Mouse (Mus musculus) forebrain, embryonic 13.5 days (tissue): Measurements from ENCODE around the gene Acrbp. TPM values are rescaled to one million over a fixed set of nuclear protein-coding genes. Genes with fewer than 3 reads are reported as not detected.

Experiments
- ATAC-seq: fragments of 200-750 bp; cut with Nextera tagmentation; 2 replicates; pipeline ENCODE4 v1.8.0; 2017
- H3K27ac ChIP-seq: fragments of 300-500 bp; sonication (generic); 2 replicates; pipeline ENCODE4 v1.5.1; 2015; ENCODE audit warnings: inconsistent platforms, mild to moderate bottlenecking, moderate library complexity
- H3K27me3 ChIP-seq: fragments of 300-500 bp; sonication (generic); 2 replicates; pipeline ENCODE4 v1.6.1; 2015; ENCODE audit warnings: mild to moderate bottlenecking, inconsistent platforms
- H3K36me3 ChIP-seq: fragments of 300-500 bp; sonication (generic); 2 replicates; pipeline ENCODE4 v1.6.1; 2015; ENCODE audit warnings: mild to moderate bottlenecking, inconsistent platforms; ENCODE audit not compliant: poor library complexity, severe bottlenecking
- H3K4me1 ChIP-seq: fragments of 300-500 bp; sonication (generic); 2 replicates; pipeline ENCODE4 v1.6.1; 2015; ENCODE audit warnings: inconsistent platforms
- H3K4me2 ChIP-seq: fragments of 300-500 bp; sonication (generic); 2 replicates; pipeline ENCODE4 v1.6.1; 2015; ENCODE audit warnings: inconsistent platforms, mild to moderate bottlenecking, moderate library complexity
- H3K4me3 ChIP-seq: fragments of 300-500 bp; sonication (generic); 2 replicates; pipeline ENCODE4 v1.5.1; 2015; ENCODE audit warnings: mild to moderate bottlenecking, inconsistent platforms
- H3K9ac ChIP-seq: fragments of 300-500 bp; sonication (generic); 2 replicates; pipeline ENCODE4 v1.6.1; 2015; ENCODE audit warnings: mild to moderate bottlenecking, inconsistent platforms
- H3K9me3 ChIP-seq: fragments of 300-500 bp; sonication (generic); replicated peaks from 2 replicates; pipeline ENCODE4 v1.6.1; 2016; ENCODE audit warnings: inconsistent platforms
- WGBS: fragments of 180-500 bp; shearing (Covaris S2); methylation state at CpG from one replicate; pipeline ENCODE4 v1.1.7; 2015; 5-methylcytosine and 5-hydroxymethylcytosine counted together
- polyA plus RNA-seq: library from polyadenylated mRNA; unstranded; fragments of >200 nt; fragmentation: Nextera tagmentation; extraction: Ambion mirVana; gene quantifications from 2 replicates; pipeline ENCODE4 v1.2.1, GENCODE M21; 2015

Acrbp gene
- polyA plus RNA-seq, 1 experiment from 2014 or later = 19.1 TPM

DNA sequence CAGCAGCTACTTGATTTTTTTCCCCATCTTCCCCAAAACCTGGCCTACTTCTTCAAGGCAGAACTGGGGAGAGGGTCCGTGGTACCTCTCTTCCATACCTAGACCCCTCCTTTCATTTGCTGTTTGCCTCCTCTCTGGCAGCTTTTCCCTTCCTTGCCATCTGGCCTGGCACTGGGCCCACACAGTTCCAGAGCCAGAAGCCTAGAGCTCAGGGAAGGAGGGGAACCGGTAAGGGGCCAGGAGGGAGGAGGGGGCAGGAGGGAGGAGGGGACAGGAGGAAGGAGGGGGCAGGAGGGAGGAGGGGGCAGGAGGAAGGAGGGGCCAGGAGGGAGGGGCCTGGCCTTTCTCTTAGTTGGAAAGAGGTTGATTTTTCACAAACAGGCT is 22.4 kb downstream of the Acrbp start:
- WGBS = 13% methylated on average over 2 of the region's 2 CpGs
- H3K9me3 ChIP-seq = no peaks in the 10 kb centered on the region
- peaks cover 19% of the 10 kb centered on the region for H3K4me1 ChIP-seq
- H3K9ac ChIP-seq = no peak overlapping the region; the same call in 1 of the 2 replicates
- H3K4me3 ChIP-seq = no peak overlapping the region
- H3K27ac ChIP-seq = peak overlapping the region; percentile 96
- H3K36me3 ChIP-seq = no peaks in the 10 kb centered on the region
- peak overlapping the region; percentile 35 for H3K4me2 ChIP-seq
- no peaks in the 10 kb centered on the region for H3K27me3 ChIP-seq
- ATAC-seq = peak; percentile 90

DNA sequence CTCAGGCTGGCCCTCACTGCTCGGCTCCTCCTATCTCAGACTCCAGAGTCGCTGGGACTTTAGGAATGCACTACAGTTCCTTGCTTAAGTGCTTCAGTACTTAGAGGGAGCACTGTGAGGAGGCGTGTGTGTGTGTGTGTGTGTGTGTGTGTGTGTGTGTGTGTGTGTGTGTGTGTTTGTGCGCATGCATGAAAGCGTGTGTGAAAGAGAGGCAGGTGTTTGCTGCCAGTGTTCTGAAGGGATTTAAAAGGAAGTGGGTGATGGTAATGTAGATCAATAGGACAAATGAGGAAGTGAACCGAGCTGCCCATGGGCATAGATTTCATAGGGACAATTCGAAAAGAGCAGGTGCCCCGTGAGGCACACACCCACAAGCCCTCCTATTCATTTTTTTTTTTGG is 24.3 kb downstream of the Acrbp start:
- Histone ChIP-seq H3K4me1 (peaks cover 19% of the 10 kb centered on the region), H3K9ac (no peak overlapping the region), H3K9me3 (no peaks in the 10 kb centered on the region), H3K36me3 (no peaks in the 10 kb centered on the region), H3K4me3 (no peak overlapping the region), H3K4me2 (no peak overlapping the region), H3K27me3 (no peaks in the 10 kb centered on the region), H3K27ac (no peak overlapping the region)
- no peak for ATAC-seq
- WGBS = 71% methylated on average over 8 of the region's 8 CpGs

DNA sequence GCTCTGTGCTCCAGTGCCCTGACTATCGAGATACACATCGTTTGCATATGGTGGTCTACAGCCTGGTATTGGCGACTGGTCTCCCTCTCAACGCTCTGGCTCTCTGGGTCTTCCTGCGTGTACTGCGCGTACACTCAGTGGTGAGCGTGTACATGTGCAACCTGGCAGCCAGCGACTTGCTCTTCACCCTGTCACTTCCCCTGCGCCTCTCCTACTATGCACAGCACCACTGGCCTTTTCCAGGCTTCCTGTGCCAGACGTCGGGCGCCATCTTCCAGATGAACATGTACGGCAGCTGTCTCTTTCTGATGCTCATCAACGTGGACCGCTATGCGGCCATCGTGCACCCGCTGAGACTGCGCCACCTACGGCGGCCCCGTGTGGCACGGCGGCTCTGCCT is 31.9 kb downstream of the Acrbp start:
- Histone ChIP-seq H3K4me2 (peak overlapping the region; percentile 69), H3K9ac (peak overlapping the region; percentile 67), H3K9me3 (no peaks in the 10 kb centered on the region), H3K4me1 (peaks cover 10% of the 10 kb centered on the region), H3K36me3 (no peaks in the 10 kb centered on the region), H3K27ac (peak overlapping the region; percentile 90), H3K4me3 (peak overlapping the region; percentile 42), H3K27me3 (0 out of 2 replicates have a peak, but pooled peaks cover 9% of the 10 kb centered on the region)
- WGBS = 24% methylated on average over 25 of the region's 25 CpGs
- peak; percentile 55 for ATAC-seq

DNA sequence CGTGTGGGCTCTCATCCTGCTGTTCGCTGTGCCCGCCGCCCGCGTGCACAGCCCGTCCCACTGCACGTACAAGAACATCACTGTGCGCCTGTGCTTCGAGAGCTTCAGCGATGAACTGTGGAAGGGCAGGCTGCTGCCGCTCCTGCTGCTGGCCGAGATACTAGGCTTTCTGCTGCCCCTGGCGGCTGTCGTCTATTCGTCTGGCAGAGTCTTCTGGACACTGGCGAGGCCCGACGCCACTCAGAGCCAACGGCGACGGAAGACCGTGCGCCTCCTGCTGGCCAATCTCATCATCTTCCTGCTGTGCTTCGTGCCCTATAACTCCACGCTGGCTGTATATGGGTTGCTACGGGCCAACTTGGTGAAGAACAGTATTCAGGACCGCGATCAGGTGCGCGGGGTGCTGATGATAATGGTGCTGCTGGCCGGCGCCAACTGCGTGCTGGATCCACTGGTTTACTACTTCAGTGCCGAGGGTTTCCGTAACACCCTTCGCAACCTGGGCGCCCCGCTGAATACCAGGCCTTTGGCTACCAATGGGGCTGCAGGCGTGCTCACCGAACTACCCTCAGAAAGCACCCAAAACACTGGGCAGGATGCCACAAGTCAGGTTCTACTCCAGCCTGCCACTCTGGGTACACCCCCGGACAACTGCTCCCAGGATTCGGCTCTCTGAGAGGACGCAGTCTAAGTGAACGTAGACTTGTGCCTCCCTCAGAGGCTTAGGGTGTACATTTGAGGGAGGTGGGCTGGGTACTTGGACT is 32.5 kb downstream of the Acrbp start:
- Histone ChIP-seq H3K27me3 (0 out of 2 replicates have a peak, but pooled peaks cover 9% of the 10 kb centered on the region), H3K36me3 (no peaks in the 10 kb centered on the region), H3K4me3 (peak overlapping the region; percentile 42), H3K4me1 (peaks cover 10% of the 10 kb centered on the region), H3K27ac (peak overlapping the region; percentile 90), H3K4me2 (peak overlapping the region; percentile 69), H3K9ac (peak overlapping the region; percentile 67), H3K9me3 (no peaks in the 10 kb centered on the region)
- ATAC-seq = peak; percentile 95
- 23% methylated on average over 45 of the region's 45 CpGs for WGBS

DNA sequence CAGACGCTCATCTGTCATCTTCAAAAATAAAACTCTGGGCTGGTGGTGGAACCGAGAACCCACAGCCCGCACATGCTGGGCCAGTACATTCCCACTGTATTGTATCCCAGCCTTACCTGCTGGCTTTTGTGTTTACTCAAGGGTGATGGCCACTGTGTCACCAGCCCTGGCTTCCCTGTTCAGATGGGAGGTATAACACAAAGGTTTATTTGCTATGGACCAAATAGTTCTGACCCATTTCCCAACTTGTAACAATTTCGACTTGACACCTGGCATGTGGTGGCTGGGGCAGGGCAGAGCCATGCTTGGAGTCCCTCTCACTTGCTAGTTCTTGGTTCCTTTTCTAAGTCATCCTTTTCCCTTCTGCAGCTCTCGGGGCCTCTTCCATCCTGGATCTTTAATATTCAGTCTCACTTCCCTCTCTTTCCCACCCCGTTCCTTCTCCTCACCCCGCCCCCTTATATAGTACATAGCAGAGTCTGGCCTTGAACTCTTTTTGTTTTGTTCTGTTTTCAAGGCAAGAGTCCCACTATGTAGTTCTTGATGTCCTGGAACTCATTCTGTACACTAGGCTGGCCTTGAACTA is 33.4 kb downstream of the Acrbp start:
- H3K9me3 ChIP-seq = no peaks in the 10 kb centered on the region
- no peak overlapping the region for H3K4me2 ChIP-seq
- peaks cover 10% of the 10 kb centered on the region for H3K4me1 ChIP-seq
- H3K4me3 ChIP-seq = no peak overlapping the region
- 0 out of 2 replicates have a peak, but pooled peaks cover 9% of the 10 kb centered on the region for H3K27me3 ChIP-seq
- no peak for ATAC-seq
- no peak overlapping the region for H3K9ac ChIP-seq
- H3K27ac ChIP-seq = no peak overlapping the region
- no peaks in the 10 kb centered on the region for H3K36me3 ChIP-seq
- 85% methylated on average over 7 of the region's 7 CpGs for WGBS

DNA sequence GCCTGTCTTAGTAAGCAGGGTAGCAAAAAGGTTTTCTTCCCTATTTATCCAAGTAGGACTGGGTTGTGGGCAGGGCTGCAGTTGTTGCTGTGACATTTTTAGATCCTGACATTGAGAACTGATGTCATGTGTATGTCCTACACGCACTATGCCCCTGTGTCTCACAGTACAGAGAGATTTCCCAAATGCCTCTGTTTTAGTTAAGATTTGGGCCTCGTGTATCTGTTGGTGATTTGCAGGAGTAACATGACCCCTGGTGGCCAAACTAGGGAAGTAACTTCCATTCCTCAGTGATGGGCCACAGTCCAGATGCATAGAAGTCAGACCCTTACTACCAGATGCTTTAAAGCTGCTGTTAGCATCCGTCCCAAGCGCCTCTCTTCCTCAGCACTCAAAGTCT is 34.9 kb downstream of the Acrbp start:
- ATAC-seq = peak; percentile 25
- H3K9me3 ChIP-seq = no peaks in the 10 kb centered on the region
- H3K4me2 ChIP-seq = no peak overlapping the region
- peak overlapping the region; percentile 27; the same call in 1 of the 2 replicates for H3K27ac ChIP-seq
- H3K9ac ChIP-seq = no peak overlapping the region
- H3K36me3 ChIP-seq = no peaks in the 10 kb centered on the region
- H3K27me3 ChIP-seq = 0 out of 2 replicates have a peak, but pooled peaks cover 9% of the 10 kb centered on the region
- peaks cover 21% of the 10 kb centered on the region for H3K4me1 ChIP-seq
- no peak overlapping the region for H3K4me3 ChIP-seq
- WGBS = 5% methylated on average over 4 of the region's 4 CpGs

DNA sequence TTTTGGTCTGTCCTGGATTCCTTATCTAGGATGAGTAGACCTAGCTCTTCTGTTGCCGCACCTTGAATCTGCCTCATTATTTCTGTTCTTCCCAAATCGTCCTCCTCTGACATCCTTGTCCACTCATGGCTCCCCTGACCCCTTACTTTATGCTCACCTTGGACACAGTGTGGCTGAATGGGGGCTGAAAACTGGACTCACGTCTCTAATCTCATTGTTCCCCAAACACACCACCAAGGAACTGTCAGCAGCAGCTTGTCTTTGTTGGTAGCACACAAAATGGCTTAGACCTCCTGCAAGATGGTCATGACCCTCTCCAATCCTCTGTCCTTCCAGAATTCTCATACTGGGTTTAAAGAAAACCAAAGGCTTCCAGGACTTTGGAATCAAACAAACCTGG is 38.4 kb downstream of the Acrbp start:
- peaks cover 29% of the 10 kb centered on the region for H3K4me1 ChIP-seq
- no peak overlapping the region for H3K4me2 ChIP-seq
- no peak overlapping the region for H3K9ac ChIP-seq
- H3K9me3 ChIP-seq = no peaks in the 10 kb centered on the region
- no peaks in the 10 kb centered on the region for H3K27me3 ChIP-seq
- 75% methylated on average over 3 of the region's 3 CpGs for WGBS
- no peak overlapping the region for H3K4me3 ChIP-seq
- H3K36me3 ChIP-seq = no peaks in the 10 kb centered on the region
- ATAC-seq = no peak
- peak overlapping the region; percentile 94 for H3K27ac ChIP-seq

DNA sequence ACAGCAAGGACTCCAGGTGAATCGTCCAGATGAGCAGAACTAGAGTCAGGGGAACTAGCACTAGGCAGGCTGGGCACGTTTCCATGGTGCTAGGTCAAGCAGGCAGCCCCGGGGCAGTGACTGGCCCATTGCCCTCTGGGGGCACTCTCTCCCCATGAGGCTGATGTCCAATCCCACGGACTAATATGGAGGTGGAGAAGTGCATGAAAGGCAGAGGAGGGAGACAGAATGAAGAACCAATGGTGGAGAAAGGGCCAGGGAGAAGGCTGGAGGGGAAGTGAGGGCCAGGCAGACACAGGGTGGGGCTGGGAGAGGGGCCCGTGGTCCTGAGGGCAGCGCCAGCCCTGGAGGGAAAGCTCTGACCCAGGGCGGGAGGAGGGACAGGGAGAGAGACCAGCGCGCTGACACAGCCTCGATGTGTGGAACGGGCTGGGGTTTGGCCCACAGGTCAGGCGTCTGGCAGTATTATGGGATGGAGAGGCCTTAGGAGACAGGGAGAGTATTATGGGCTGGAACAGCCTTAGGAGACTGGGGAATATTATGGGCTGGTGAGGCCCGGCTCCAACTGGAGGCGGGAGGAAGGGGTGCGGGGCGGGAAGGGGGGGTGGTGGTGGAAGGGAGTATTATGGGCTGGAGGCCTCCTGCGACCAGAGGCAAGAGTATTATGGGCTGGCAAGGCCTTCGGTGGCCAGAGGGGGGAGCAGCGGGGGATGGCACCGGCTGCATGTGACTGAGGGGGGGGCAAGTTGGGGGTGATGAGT is 39.3 kb downstream of the Acrbp start:
- no peaks in the 10 kb centered on the region for H3K9me3 ChIP-seq
- H3K27ac ChIP-seq = peak overlapping the region; percentile 94
- no peaks in the 10 kb centered on the region for H3K27me3 ChIP-seq
- H3K36me3 ChIP-seq = no peaks in the 10 kb centered on the region
- H3K4me2 ChIP-seq = peak overlapping the region; percentile 54
- 0 out of 2 replicates have a peak overlapping the region, but pooled peaks have one; percentile 2 for H3K9ac ChIP-seq
- peaks cover 29% of the 10 kb centered on the region for H3K4me1 ChIP-seq
- ATAC-seq = peak; percentile 83
- 3% methylated on average over 18 of the region's 20 CpGs for WGBS
- H3K4me3 ChIP-seq = 0 out of 2 replicates have a peak overlapping the region, but pooled peaks have one; percentile 2

DNA sequence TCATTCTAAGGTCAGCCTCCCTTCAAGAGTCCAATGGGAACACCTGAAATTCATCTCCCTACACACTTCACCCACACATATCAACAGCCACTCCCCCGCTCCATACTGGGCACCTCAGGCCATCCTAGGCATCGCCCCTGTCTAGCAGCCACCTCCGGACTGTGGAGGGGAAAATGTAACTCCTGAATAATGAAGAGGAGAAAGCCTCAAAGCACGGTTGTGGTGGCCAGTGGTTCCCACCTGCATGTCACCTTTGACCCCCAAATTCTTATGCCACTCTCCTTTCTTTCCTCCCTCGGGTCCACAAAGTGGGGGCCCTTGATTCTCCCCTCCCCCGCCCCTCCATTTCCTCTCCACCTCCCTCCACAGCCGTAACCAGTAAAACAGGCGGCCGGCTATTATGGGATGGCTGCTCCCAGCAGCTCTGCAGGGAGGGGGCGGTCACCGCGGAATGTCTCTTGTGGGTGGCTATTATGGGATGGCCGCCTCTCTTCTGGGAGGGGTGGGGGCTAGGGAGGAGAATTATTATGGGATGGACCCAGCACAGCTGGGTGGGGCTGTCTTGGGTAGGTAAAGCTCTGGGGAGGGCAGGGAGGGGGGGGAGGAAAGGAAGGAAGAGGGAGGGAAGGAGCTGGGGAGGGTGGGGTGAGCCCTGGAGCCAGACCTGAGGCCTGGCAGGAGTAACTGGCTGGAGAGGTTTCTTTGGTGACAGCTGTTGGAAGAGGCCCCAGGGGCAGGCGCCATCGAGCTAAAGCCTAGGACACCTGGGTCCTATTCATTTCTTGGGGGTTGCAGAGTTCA is 40.2 kb downstream of the Acrbp start:
- H3K4me1 ChIP-seq = peaks cover 29% of the 10 kb centered on the region
- WGBS = 3% methylated on average over 15 of the region's 15 CpGs
- H3K27ac ChIP-seq = peak overlapping the region; percentile 94
- no peaks in the 10 kb centered on the region for H3K36me3 ChIP-seq
- H3K27me3 ChIP-seq = no peaks in the 10 kb centered on the region
- peak; percentile 79 for ATAC-seq
- H3K9ac ChIP-seq = peak overlapping the region; percentile 54
- H3K4me3 ChIP-seq = peak overlapping the region; percentile 13; the same call in 1 of the 2 replicates
- no peaks in the 10 kb centered on the region for H3K9me3 ChIP-seq
- H3K4me2 ChIP-seq = peak overlapping the region; percentile 54

DNA sequence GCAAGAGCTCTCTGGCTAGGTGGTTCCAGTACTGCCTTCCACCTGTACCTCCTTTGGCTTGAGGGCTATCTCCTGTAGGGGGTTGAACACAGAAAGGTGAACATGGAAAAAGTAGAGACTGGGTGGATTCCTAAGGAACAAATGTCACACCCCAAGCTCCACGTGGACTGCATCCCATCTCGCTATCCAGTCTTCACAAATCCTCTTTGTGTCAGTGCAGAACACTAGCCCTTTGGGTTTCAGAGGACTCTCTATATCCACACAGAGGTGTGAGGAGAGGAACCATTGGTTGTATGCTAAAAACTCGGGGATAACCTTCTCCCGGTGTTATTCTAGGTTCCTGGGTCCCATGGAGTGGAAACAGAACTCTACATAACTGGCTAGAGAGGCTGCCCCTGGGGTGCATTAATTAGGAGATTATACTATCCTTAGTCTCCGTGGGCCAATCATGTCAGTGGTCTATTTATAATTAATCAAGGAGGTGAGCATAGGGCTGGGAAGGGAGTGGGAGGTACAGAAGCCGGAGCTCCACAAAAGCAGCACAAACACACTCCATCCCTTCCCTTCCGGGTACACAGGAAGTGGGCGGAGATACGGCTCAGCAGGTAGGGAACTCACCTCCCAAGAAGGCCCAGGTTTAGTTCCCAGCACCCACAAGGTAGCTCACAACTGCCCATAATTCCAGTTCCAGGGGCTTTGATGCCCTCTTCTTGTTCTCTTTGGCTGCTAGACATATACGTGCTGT is 41.0 kb downstream of the Acrbp start:
- Histone ChIP-seq H3K9me3 (no peaks in the 10 kb centered on the region), H3K27ac (peak overlapping the region; percentile 94), H3K4me3 (0 out of 2 replicates have a peak overlapping the region, but pooled peaks have one; percentile 7), H3K36me3 (no peaks in the 10 kb centered on the region), H3K27me3 (no peaks in the 10 kb centered on the region), H3K4me2 (peak overlapping the region; percentile 54), H3K4me1 (peaks cover 32% of the 10 kb centered on the region), H3K9ac (peak overlapping the region; percentile 48; the same call in 1 of the 2 replicates)
- WGBS = 47% methylated on average over 10 of the region's 10 CpGs
- 0 out of 2 replicates have a peak, but pooled peaks have one; percentile 3 for ATAC-seq

DNA sequence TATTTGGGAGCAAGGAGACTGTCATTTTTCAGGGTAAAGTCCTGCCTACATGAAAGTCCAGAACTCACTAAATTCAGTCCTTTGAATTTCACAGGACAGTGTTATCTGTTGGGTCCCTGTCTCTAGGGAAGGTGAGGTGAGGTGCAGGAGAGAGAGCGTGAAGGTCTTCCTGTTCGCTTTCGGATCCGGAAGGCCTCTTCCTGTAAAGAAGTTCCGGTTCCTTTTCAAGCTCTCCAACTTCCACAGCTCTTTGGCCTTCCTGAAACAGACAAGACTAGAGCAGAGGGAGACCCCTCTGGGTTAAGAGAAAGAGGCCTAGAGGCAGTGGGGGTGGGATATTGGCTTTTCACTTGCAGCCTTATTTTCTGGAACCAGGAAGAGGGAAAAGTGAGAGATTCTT is 42.9 kb downstream of the Acrbp start:
- Histone ChIP-seq H3K4me2 (no peak overlapping the region), H3K4me1 (peaks cover 37% of the 10 kb centered on the region), H3K27me3 (no peaks in the 10 kb centered on the region), H3K27ac (peak overlapping the region; percentile 10; the same call in 1 of the 2 replicates), H3K36me3 (no peaks in the 10 kb centered on the region), H3K9me3 (no peaks in the 10 kb centered on the region), H3K9ac (no peak overlapping the region), H3K4me3 (no peak overlapping the region)
- no peak for ATAC-seq
- WGBS = 94% methylated on average over 5 of the region's 5 CpGs
